Mouse (Mus musculus): ENCODE data around the gene Fbxl8. TPM values are rescaled to one million over a fixed set of nuclear protein-coding genes. Genes with fewer than 3 reads are reported as not detected.

Fbxl8 gene
- polyA plus RNA-seq, 1 experiment from 2014 or later = 0.72 TPM

GRCm38 (mm10) chr8:105254966-105255350 is 9.5 kb upstream of the Fbxl8 start, which contains the start of gene B3gnt9:
Gene B3gnt9 (minus strand): TSS chr8:105255153.
- H3K27me3 ChIP-seq (ENCODE audit: control insufficient read depth, insufficient read depth, low read length) = peaks cover 38% of the 10 kb centered on the region
- peak within 1 kb of the TSS; percentile 48 for H3K9ac ChIP-seq (replicated peaks; ENCODE audit: low read length)
- 0 out of 2 replicates have a peak within 1 kb of the TSS, but pooled peaks have one; percentile 14 for H3K27ac ChIP-seq (replicated peaks; ENCODE audit: low read depth, low read length)
- H3K4me1 ChIP-seq (ENCODE audit: control insufficient read depth, insufficient read depth, low read length) = peaks cover 19% of the 10 kb centered on the region
- WGBS = 2% methylated on average over 14 of the region's 14 CpGs
- H3K4me2 ChIP-seq (ENCODE audit: low read length) = peak within 1 kb of the TSS; percentile 99
- DNase-seq = no peak
- peak within 1 kb of the TSS; percentile 49 for H3K4me3 ChIP-seq (replicated peaks; ENCODE audit: low read depth, low read length)
- peaks cover 27% of the 10 kb centered on the region for H3K36me3 ChIP-seq (ENCODE audit: control insufficient read depth, insufficient read depth, low read length)
- H3K9me3 ChIP-seq (ENCODE audit: control insufficient read depth, low read length) = no peaks in the 10 kb centered on the region
- 0 out of 2 replicates have a peak, but pooled peaks have one; percentile 3 for ATAC-seq (ENCODE audit: low FRiP score, low TSS enrichment)

DNA sequence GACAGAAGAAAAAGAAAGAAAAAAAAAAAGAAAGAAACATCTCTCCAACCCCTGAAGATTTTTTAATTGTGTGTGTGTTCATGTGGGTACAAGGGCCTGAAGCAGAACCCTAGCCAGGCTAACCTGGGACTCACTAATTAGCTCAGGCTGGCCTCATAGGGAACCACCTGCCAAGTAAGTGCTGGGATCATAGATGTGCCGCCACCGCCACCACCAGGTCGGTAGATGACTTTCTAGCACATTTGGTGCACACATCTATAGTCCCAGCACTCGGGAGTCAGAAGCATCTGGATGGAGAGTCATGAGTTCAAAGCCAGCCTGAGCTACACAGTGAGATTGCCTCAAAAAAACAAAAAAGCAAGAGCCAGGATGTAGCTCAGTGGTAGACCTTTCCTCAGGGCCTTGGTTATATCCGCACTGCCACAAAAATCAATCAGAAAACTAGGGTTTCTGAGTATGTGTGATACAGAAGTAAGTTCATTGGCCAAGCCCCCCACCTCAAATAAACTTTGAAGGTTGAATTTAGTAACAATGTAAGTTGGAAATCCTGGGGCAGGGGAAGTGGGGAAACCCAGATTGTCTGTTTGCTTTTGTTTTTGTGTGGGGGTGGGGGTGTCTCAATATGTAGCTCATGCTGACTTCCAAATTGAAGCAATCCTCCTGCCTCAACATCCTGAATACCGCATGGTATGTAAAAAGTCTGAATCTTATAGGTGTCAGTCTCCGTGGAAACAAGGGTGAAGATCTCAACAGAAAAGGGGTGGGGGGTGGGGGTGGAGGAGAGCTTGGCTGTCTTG is 6.9 kb upstream of the Fbxl8 start:
- H3K36me3 ChIP-seq (ENCODE audit: control insufficient read depth, insufficient read depth, low read length) = 0 out of 2 replicates have a peak, but pooled peaks cover 4% of the 10 kb centered on the region
- H3K9me3 ChIP-seq (ENCODE audit: control insufficient read depth, low read length) = no peaks in the 10 kb centered on the region
- no peak overlapping the region for H3K4me3 ChIP-seq (replicated peaks; ENCODE audit: low read depth, low read length)
- no peak overlapping the region for H3K9ac ChIP-seq (replicated peaks; ENCODE audit: low read length)
- peaks cover 61% of the 10 kb centered on the region for H3K27me3 ChIP-seq (ENCODE audit: control insufficient read depth, insufficient read depth, low read length)
- no peak overlapping the region for H3K4me2 ChIP-seq (ENCODE audit: low read length)
- 70% methylated on average over 7 of the region's 7 CpGs for WGBS
- peaks cover 19% of the 10 kb centered on the region for H3K4me1 ChIP-seq (ENCODE audit: control insufficient read depth, insufficient read depth, low read length)
- ATAC-seq (ENCODE audit: low FRiP score, low TSS enrichment) (no peak), DNase-seq (no peak)
- H3K27ac ChIP-seq (replicated peaks; ENCODE audit: low read depth, low read length) = no peak overlapping the region

- Histone ChIP-seq H3K9me3 (ENCODE audit: control insufficient read depth, low read length) (no peaks in the 10 kb centered on the region), H3K27ac (replicated peaks; ENCODE audit: low read depth, low read length) (no peak overlapping the region), H3K4me3 (replicated peaks; ENCODE audit: low read depth, low read length) (peak overlapping the region; percentile 37), H3K4me2 (ENCODE audit: low read length) (peak overlapping the region; percentile 70), H3K9ac (replicated peaks; ENCODE audit: low read length) (peak overlapping the region; percentile 37; the same call in 1 of the 2 replicates), H3K4me1 (ENCODE audit: control insufficient read depth, insufficient read depth, low read length) (peaks cover 14% of the 10 kb centered on the region), H3K27me3 (ENCODE audit: control insufficient read depth, insufficient read depth, low read length) (peaks cover 77% of the 10 kb centered on the region), H3K36me3 (ENCODE audit: control insufficient read depth, insufficient read depth, low read length) (no peaks in the 10 kb centered on the region)
- DNase-seq (peak; percentile 69), ATAC-seq (ENCODE audit: low FRiP score, low TSS enrichment) (peak; percentile 38; the same call in 1 of the 2 replicates)
- 1% methylated on average over 55 of the region's 55 CpGs for WGBS
These were observed 5.3 kb upstream of the Fbxl8 start for GRCm38 (mm10) chr8:105258911-105259720.

DNA sequence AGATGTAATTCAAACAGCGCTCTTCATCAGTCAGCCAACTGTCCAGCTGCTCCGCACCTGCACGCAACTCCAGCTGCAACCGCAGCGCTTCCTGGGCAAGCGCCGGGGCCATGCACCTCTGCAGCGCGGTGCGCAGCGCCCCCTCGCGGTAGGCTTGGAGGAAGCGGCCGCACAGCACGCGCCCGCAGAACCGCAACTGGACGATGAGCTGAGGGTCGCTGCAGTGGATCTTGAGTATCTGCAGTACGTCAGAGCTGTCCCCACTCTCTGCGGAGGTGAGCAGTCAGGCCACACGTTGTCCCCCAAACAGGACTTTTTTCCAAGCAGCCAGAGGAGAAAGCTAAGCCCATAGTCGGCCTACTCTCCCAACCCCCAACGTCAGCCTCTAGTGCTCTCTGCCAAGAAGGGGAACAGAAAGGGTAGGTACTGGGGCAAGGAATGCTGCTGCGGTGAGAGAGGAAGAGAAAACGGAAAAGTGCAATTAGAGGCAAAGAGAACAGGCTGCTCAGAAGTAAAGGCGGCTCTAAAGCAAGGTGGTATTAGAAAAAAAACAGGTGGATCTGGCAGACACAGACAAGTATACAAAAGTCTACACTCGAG is 4.6 kb upstream of the Fbxl8 start:
- 3% methylated on average over 30 of the region's 30 CpGs for WGBS
- H3K27me3 ChIP-seq (ENCODE audit: control insufficient read depth, insufficient read depth, low read length) = peaks cover 83% of the 10 kb centered on the region
- peak; percentile 92 for DNase-seq

GRCm38 (mm10) chr8:105260371-105261099 is 3.9 kb upstream of the Fbxl8 start:
- Histone ChIP-seq H3K27ac (replicated peaks; ENCODE audit: low read depth, low read length) (no peak overlapping the region), H3K9ac (replicated peaks; ENCODE audit: low read length) (no peak overlapping the region), H3K4me2 (ENCODE audit: low read length) (no peak overlapping the region), H3K4me3 (replicated peaks; ENCODE audit: low read depth, low read length) (no peak overlapping the region), H3K36me3 (ENCODE audit: control insufficient read depth, insufficient read depth, low read length) (no peaks in the 10 kb centered on the region), H3K9me3 (ENCODE audit: control insufficient read depth, low read length) (no peaks in the 10 kb centered on the region), H3K4me1 (ENCODE audit: control insufficient read depth, insufficient read depth, low read length) (peaks cover 8% of the 10 kb centered on the region), H3K27me3 (ENCODE audit: control insufficient read depth, insufficient read depth, low read length) (peaks cover 88% of the 10 kb centered on the region)
- ATAC-seq (ENCODE audit: low FRiP score, low TSS enrichment) = no peak
- WGBS = 58% methylated on average over 7 of the region's 7 CpGs
- no peak for DNase-seq

More for the DNA sequence above, 4.6 kb upstream of the Fbxl8 start:
- peak overlapping the region; percentile 37; the same call in 1 of the 2 replicates for H3K9ac ChIP-seq (replicated peaks; ENCODE audit: low read length)
- ATAC-seq (ENCODE audit: low FRiP score, low TSS enrichment) = peak; percentile 59
- no peaks in the 10 kb centered on the region for H3K36me3 ChIP-seq (ENCODE audit: control insufficient read depth, insufficient read depth, low read length)
- H3K27ac ChIP-seq (replicated peaks; ENCODE audit: low read depth, low read length) = no peak overlapping the region
- peak overlapping the region; percentile 70 for H3K4me2 ChIP-seq (ENCODE audit: low read length)
- H3K4me1 ChIP-seq (ENCODE audit: control insufficient read depth, insufficient read depth, low read length) = peaks cover 10% of the 10 kb centered on the region
- H3K4me3 ChIP-seq (replicated peaks; ENCODE audit: low read depth, low read length) = peak overlapping the region; percentile 37
- no peaks in the 10 kb centered on the region for H3K9me3 ChIP-seq (ENCODE audit: control insufficient read depth, low read length)

- ATAC-seq (ENCODE audit: low FRiP score, low TSS enrichment) (no peak), DNase-seq (no peak)
- Histone ChIP-seq H3K4me3 (replicated peaks; ENCODE audit: low read depth, low read length) (no peak overlapping the region), H3K4me1 (ENCODE audit: control insufficient read depth, insufficient read depth, low read length) (peaks cover 8% of the 10 kb centered on the region), H3K4me2 (ENCODE audit: low read length) (no peak overlapping the region), H3K27ac (replicated peaks; ENCODE audit: low read depth, low read length) (no peak overlapping the region), H3K9ac (replicated peaks; ENCODE audit: low read length) (no peak overlapping the region), H3K36me3 (ENCODE audit: control insufficient read depth, insufficient read depth, low read length) (no peaks in the 10 kb centered on the region), H3K9me3 (ENCODE audit: control insufficient read depth, low read length) (no peaks in the 10 kb centered on the region), H3K27me3 (ENCODE audit: control insufficient read depth, insufficient read depth, low read length) (peaks cover 88% of the 10 kb centered on the region)
- WGBS = 87% methylated on average over 12 of the region's 12 CpGs
These were observed 3.0 kb upstream of the Fbxl8 start for GRCm38 (mm10) chr8:105261326-105261980.

DNA sequence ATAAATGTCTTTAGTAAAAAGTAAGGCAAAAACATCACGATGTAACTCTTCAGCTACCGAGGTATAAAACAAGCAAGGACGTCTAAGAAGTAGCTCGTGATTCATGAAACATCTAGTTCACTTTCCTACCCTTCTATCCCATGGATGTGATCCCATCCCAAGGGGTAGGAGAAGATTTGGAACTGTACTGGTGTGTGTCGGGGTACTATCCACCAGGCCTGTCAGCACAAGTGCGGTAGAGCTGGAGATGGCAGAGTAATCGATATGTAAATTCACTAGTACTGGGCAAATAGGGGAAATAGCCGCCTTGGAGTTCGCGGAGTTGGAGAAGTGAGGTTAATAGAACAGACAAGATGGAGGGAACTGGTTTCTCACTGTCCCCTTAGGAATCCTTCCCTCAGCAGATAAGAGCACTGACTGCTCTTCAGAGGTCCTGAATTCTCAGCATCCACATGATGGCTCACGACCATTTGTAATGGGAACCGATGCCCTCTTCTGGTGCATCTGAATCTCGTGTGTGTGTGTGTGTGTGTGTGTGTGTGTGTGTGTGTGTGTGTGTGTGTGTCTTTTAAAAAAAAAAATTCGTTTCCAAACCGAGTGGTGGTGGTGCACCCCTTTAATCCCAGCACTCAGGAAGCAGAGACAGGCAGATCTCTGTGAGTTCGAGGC is 1.1 kb upstream of the Fbxl8 start:
- Histone ChIP-seq H3K4me3 (replicated peaks; ENCODE audit: low read depth, low read length) (no peak overlapping the region), H3K4me2 (ENCODE audit: low read length) (no peak overlapping the region), H3K36me3 (ENCODE audit: control insufficient read depth, insufficient read depth, low read length) (no peaks in the 10 kb centered on the region), H3K27ac (replicated peaks; ENCODE audit: low read depth, low read length) (no peak overlapping the region), H3K9me3 (ENCODE audit: control insufficient read depth, low read length) (no peaks in the 10 kb centered on the region), H3K9ac (replicated peaks; ENCODE audit: low read length) (no peak overlapping the region), H3K4me1 (ENCODE audit: control insufficient read depth, insufficient read depth, low read length) (peaks cover 12% of the 10 kb centered on the region), H3K27me3 (ENCODE audit: control insufficient read depth, insufficient read depth, low read length) (peaks cover 95% of the 10 kb centered on the region)
- WGBS = 42% methylated on average over 16 of the region's 16 CpGs
- no peak for ATAC-seq (ENCODE audit: low FRiP score, low TSS enrichment)
- no peak for DNase-seq
